ENCODE assay signal across 26 mouse cellular contexts in the genomic region with DNA sequence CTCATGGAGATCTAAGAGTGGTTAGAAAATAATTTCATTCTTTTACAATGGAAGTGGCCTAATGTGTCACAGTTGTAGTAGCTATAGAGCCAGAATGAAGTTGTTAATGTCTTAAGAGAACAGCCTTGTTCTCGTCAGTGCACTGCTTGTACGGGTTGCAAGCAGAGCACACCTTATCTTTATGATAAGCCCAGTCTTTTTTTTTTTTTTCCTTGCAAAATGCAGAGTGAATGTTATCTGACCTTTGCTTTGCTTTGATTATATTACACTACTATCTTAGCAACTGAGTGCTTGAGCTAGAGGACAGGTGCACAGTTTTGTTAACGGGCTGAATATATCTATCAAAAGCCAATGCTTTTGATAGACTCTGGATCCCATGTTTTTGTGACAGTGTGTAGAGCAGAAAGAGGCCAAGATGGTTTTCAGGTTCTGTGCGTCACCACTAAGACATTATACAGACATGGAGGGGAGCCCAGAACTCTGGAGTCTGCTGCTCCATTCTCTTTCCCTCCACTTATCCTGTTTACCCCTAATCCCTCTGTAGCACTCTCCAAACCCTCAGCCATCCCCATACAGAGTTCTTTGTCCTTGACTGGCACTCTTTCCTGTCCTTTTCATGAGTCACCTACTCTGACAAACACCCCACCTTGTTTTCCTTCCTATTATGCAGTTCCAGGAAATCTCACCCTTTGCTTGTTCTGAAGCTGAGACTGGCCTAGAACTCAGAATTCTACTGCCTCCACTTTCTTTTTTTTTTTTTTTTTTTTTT. TPM values are rescaled to one million over a fixed set of nuclear protein-coding genes. Genes with fewer than 3 reads are reported as not detected.
DNase-seq lines count a peak whose midpoint lies in the region; ATAC-seq and TF ChIP-seq lines count a peak whose summit lies in the region.
"Had no signal": no experiment of that assay in that cellular context is flagged by ENCODE, and none has a peak within 500 bp of the region (broad histone marks: within the 10 kb centered on the region; RNA-seq: fewer than 3 reads in every experiment).

No protein-coding gene starts in this region.

- no peak overlapping the region for H3K9ac ChIP-seq in intestine, embryonic 15.5 days
- H3K9ac ChIP-seq in stomach, postnatal 0 days (ENCODE audit: low read length) = no peak overlapping the region
- H3K9ac ChIP-seq: forebrain, embryonic 13.5 days; hindbrain, embryonic 12.5 days; limb, embryonic 15.5 days; liver, embryonic 13.5 days had no signal

- no peak for TF ChIP-seq CTCF in stomach, postnatal 0 days (IDR thresholded peaks at IDR 0.05; ENCODE audit: low read depth)

- intact Hi-C loops in left cerebral cortex, postnatal 4 days (cut with DNase I) = loop anchor here (5.0 kb wide), 1 partner anchor 148 kb away; no protein-coding TSS in a partner anchor

- peaks cover 7% of the 10 kb centered on the region for H3K36me3 ChIP-seq in intestine, embryonic 15.5 days
- peaks cover 3% of the 10 kb centered on the region; the same call in 1 of the 2 replicates for H3K36me3 ChIP-seq in stomach, postnatal 0 days (ENCODE audit: control insufficient read depth, insufficient read depth, low read length)
- H3K36me3 ChIP-seq: liver, embryonic 13.5 days had no signal

- no peaks in the 10 kb centered on the region for H3K9me3 ChIP-seq in intestine, embryonic 15.5 days
- no peaks in the 10 kb centered on the region for H3K9me3 ChIP-seq in stomach, postnatal 0 days (ENCODE audit: control insufficient read depth, low read length)
- H3K9me3 ChIP-seq: forebrain, embryonic 13.5 days; hindbrain, embryonic 12.5 days; limb, embryonic 10.5 days; limb, embryonic 15.5 days; liver, embryonic 13.5 days had no signal

- no peak overlapping the region for H3K4me2 ChIP-seq in intestine, embryonic 15.5 days (replicated peaks)
- no peak overlapping the region for H3K4me2 ChIP-seq in stomach, postnatal 0 days (replicated peaks; ENCODE audit: low read depth)
- H3K4me2 ChIP-seq: forebrain, embryonic 13.5 days; hindbrain, embryonic 12.5 days; limb, embryonic 15.5 days; liver, embryonic 13.5 days; midbrain, embryonic 11.5 days had no signal

- 0 out of 2 replicates have a peak, but pooled peaks cover 2% of the 10 kb centered on the region for H3K4me1 ChIP-seq in intestine, embryonic 15.5 days (replicated peaks)
- no peaks in the 10 kb centered on the region for H3K4me1 ChIP-seq in stomach, postnatal 0 days (replicated peaks; ENCODE audit: control insufficient read depth, insufficient read depth)
- H3K4me1 ChIP-seq: forebrain, embryonic 13.5 days; hindbrain, embryonic 12.5 days; limb, embryonic 10.5 days; limb, embryonic 15.5 days had no signal

- H3K27ac ChIP-seq in intestine, embryonic 15.5 days = peak overlapping the region; percentile 44; the same call in 1 of the 2 replicates
- no peak overlapping the region for H3K27ac ChIP-seq in stomach, postnatal 0 days (replicated peaks)
- H3K27ac ChIP-seq: forebrain, embryonic 13.5 days; hindbrain, embryonic 12.5 days; hindbrain, postnatal 0 days; layer of hippocampus, adult 2 months; limb, embryonic 10.5 days; limb, embryonic 15.5 days; liver, embryonic 13.5 days had no signal

- WGBS in intestine, embryonic 15.5 days = 60% methylated on average over 4 of the region's 4 CpGs
- WGBS in stomach, postnatal 0 days = 55% methylated on average over 4 of the region's 4 CpGs

- no peaks in the 10 kb centered on the region for H3K27me3 ChIP-seq in intestine, embryonic 15.5 days (replicated peaks)
- no peaks in the 10 kb centered on the region for H3K27me3 ChIP-seq in stomach, postnatal 0 days (ENCODE audit: control insufficient read depth, insufficient read depth, low read length)
- H3K27me3 ChIP-seq: forebrain, embryonic 13.5 days; hindbrain, embryonic 12.5 days; limb, embryonic 15.5 days; liver, embryonic 13.5 days had no signal

- ATAC-seq in intestine, embryonic 15.5 days = peak; percentile 91
- peak; percentile 58; the same call in 1 of the 2 replicates for ATAC-seq in megakaryocyte-erythroid progenitor cell, adult 5-6 weeks (replicated peaks; ENCODE audit: low FRiP score, low TSS enrichment, poor library complexity, severe bottlenecking)
- peak; percentile 89 for ATAC-seq in stomach, postnatal 0 days (ENCODE audit: low FRiP score, low TSS enrichment)
- ATAC-seq: CD4-positive, CD25-positive, alpha-beta regulatory T cell, adult 4 months; forebrain, embryonic 13.5 days; hindbrain, postnatal 0 days; midbrain, embryonic 16.5 days had no signal

- H3K4me3 ChIP-seq in intestine, embryonic 15.5 days (replicated peaks) = no peak overlapping the region
- H3K4me3 ChIP-seq in stomach, postnatal 0 days (ENCODE audit: low read depth, low read length) = no peak overlapping the region
- H3K4me3 ChIP-seq: forebrain, embryonic 13.5 days; hindbrain, embryonic 12.5 days; layer of hippocampus, adult 2 months; limb, embryonic 10.5 days; limb, embryonic 15.5 days; liver, embryonic 13.5 days had no signal

- no peak for TF ChIP-seq EP300 in stomach, postnatal 0 days (optimal IDR thresholded peaks at IDR 0.05)

- peak; percentile 6 for DNase-seq in lung, postnatal 14 days
- DNase-seq in lung, postnatal 10 days = no peak
- DNase-seq in stomach, postnatal 0 days (ENCODE audit: low spot score) = no peak
- no peak for DNase-seq in left cerebral cortex, postnatal 4 days
- no peak for DNase-seq in embryo, embryonic 10.5 days (ENCODE audit: low spot score)
- DNase-seq in cerebellum, adult 9-10 months = no peak
- DNase-seq: adrenal gland, postnatal 14 days; cerebellum, adult 18-20 months; gastrocnemius, postnatal 10 days; heart, postnatal 14 days; kidney, adult 18-20 months; kidney, postnatal 36 days; liver, embryonic 13.5 days; right cerebral cortex, postnatal 4 days; thymus, postnatal 4 days had no signal

RNA-seq across cellular contexts. Expression of a gene that starts 35.1 kb away (rescaled TPM):
- 158 and 160 TPM in 2 replicates for polyA plus RNA-seq in intestine, embryonic 15.5 days (2015; fragmentation: Nextera tagmentation; extraction: Ambion mirVana)
- total RNA-seq in megakaryocyte-erythroid progenitor cell, adult 5-6 weeks (2014; fragmentation: Nextera tagmentation) = 30.8 and 54.1 TPM in 2 replicates
- total RNA-seq in megakaryocyte-erythroid progenitor cell, adult 5-6 weeks (2017) = 29.4 and 43.8 TPM in 2 replicates
- 416 and 426 TPM in 2 replicates for polyA plus RNA-seq in stomach, postnatal 0 days (2015; fragmentation: Nextera tagmentation; extraction: Ambion mirVana)
- 10 to 100 TPM; 35.0 to 36.1 TPM for total RNA-seq in left cerebral cortex, postnatal 4 days (2021)
